Mouse (Mus musculus): ENCODE measurements around the gene Arhgap6.

The Arhgap6 gene

GRCm38 (mm10) chrX:169123773-169124151, 328.9 kb downstream of the Arhgap6 start:
- DNase-seq: no peak

- no peak for DNase-seq
Observed at GRCm38 (mm10) chrX:169139758-169140157, 344.9 kb downstream of the Arhgap6 start.

- DNase-seq: no peak
Observed at GRCm38 (mm10) chrX:169140467-169140866, 345.6 kb downstream of the Arhgap6 start.

GRCm38 (mm10) chrX:169153805-169154204, 358.9 kb downstream of the Arhgap6 start:
- DNase-seq: no peak

GRCm38 (mm10) chrX:169158385-169158784, 363.5 kb downstream of the Arhgap6 start:
- no peak for DNase-seq

GRCm38 (mm10) chrX:169170981-169171380, 376.1 kb downstream of the Arhgap6 start:
- DNase-seq: no peak

GRCm38 (mm10) chrX:169173796-169174195, 378.9 kb downstream of the Arhgap6 start:
- no peak for DNase-seq

GRCm38 (mm10) chrX:169178634-169179033, 383.7 kb downstream of the Arhgap6 start:
- DNase-seq: no peak

GRCm38 (mm10) chrX:169187100-169187499, 392.2 kb downstream of the Arhgap6 start, which contains the start of gene Amelx:
Gene Amelx (minus strand): TSS chrX:169187200.
- DNase-seq: no peak

- no peak for DNase-seq
Observed at GRCm38 (mm10) chrX:169210019-169210418, 415.1 kb downstream of the Arhgap6 start.

- DNase-seq: no peak
Observed at GRCm38 (mm10) chrX:169220064-169220463, 425.2 kb downstream of the Arhgap6 start.

- DNase-seq: no peak
Observed at GRCm38 (mm10) chrX:169222357-169223062, 427.6 kb downstream of the Arhgap6 start.

- DNase-seq: no peak
Observed at GRCm38 (mm10) chrX:169255915-169256314, 461.0 kb downstream of the Arhgap6 start.

GRCm38 (mm10) chrX:169256741-169257140, 461.8 kb downstream of the Arhgap6 start:
- DNase-seq: no peak

- no peak for DNase-seq
Observed at GRCm38 (mm10) chrX:169261034-169261433, 466.1 kb downstream of the Arhgap6 start.

GRCm38 (mm10) chrX:169262212-169262611, 467.3 kb downstream of the Arhgap6 start:
- DNase-seq: no peak

GRCm38 (mm10) chrX:169263433-169264172, 468.7 kb downstream of the Arhgap6 start:
- no peak for DNase-seq

- DNase-seq: no peak
Observed at GRCm38 (mm10) chrX:169299579-169299978, 504.7 kb downstream of the Arhgap6 start.

GRCm38 (mm10) chrX:169302271-169303045, 507.6 kb downstream of the Arhgap6 start:
- no peak for DNase-seq

- DNase-seq: peak; percentile 14 to 59
Observed at GRCm38 (mm10) chrX:169303945-169304344, 509.0 kb downstream of the Arhgap6 start.

- DNase-seq: no peak
Observed at GRCm38 (mm10) chrX:169308559-169308958, 513.7 kb downstream of the Arhgap6 start.

GRCm38 (mm10) chrX:169319066-169319760, 524.3 kb downstream of the Arhgap6 start:
- peak in 1 of 2 experiments; percentile 4 for DNase-seq
